Mouse (Mus musculus) olfactory bulb, adult 2 months (tissue): ENCODE results near the gene Rarres1.

ENCODE experiments used
- CTCF ChIP-seq: fragments of 200-500 bp; IDR thresholded peaks from 2 replicates; pipeline ENCODE4 v1.5.1; 2012; ENCODE audit warnings: low read depth, mild to moderate bottlenecking, low read length, moderate library complexity; ENCODE audit not compliant: insufficient read depth
- POLR2A ChIP-seq: fragments of 200-500 bp; IDR thresholded peaks from 2 replicates; pipeline ENCODE4 v1.6.1; 2012; ENCODE audit warnings: mild to moderate bottlenecking, low read depth, low read length, moderate library complexity; ENCODE audit not compliant: insufficient read depth

- TF ChIP-seq CTCF (no peak), POLR2A (no peak)
Observed at GRCm38 (mm10) chr3:67508216-67508892, 7.0 kb downstream of the Rarres1 start.
